Mouse (Mus musculus) lung, adult 2 months (tissue): ENCODE results near the gene Rragb.

Experiments
- CTCF ChIP-seq: fragments of 200-500 bp; IDR thresholded peaks from 2 replicates; pipeline ENCODE4 v1.5.1; 2011; ENCODE audit warnings: mild to moderate bottlenecking, low read length, control low read depth; ENCODE audit not compliant: insufficient read depth
- POLR2A ChIP-seq: fragments of 200-500 bp; IDR thresholded peaks from 2 replicates; pipeline ENCODE4 v1.6.1; 2011; ENCODE audit warnings: low read depth, mild to moderate bottlenecking, control low read depth, low read length, borderline replicate concordance; ENCODE audit errors: extremely low read depth

GRCm38 (mm10) chrX:153211101-153211500, 71.3 kb downstream of the Rragb start:
- no peak for TF ChIP-seq CTCF
- TF ChIP-seq POLR2A, result no peak
